In genomic region chr9:109896253-109897150, GRCm38 (mm10) we compare ENCODE assay signal across 11 mouse cellular contexts. TPM values are rescaled to one million over a fixed set of nuclear protein-coding genes. Genes with fewer than 3 reads are reported as not detected.
DNase-seq lines count a peak whose midpoint lies in the region; ATAC-seq and TF ChIP-seq lines count a peak whose summit lies in the region.
"Had no signal": no experiment of that assay in that cellular context is flagged by ENCODE, and none has a peak within 500 bp of the region (broad histone marks: within the 10 kb centered on the region; RNA-seq: fewer than 3 reads in every experiment).

No protein-coding gene starts in this region.

- no peak overlapping the region for H3K4me2 ChIP-seq in liver, embryonic 15.5 days

- H3K9me3 ChIP-seq in ES-E14 (ENCODE audit: control insufficient read depth, insufficient read depth, low read depth, low read length), result no peaks in the 10 kb centered on the region
- no peaks in the 10 kb centered on the region for H3K9me3 ChIP-seq in liver, embryonic 15.5 days (replicated peaks)

- ATAC-seq in liver, embryonic 15.5 days (ENCODE audit: insufficient read depth), result no peak

- no peak overlapping the region for H3K4me3 ChIP-seq in ES-E14 (ENCODE audit: insufficient read depth in 1 of 2, low read depth in 1 of 2, low read length in 2 of 2, poor library complexity in 1 of 2, severe bottlenecking in 1 of 2)
- no peak overlapping the region for H3K4me3 ChIP-seq in liver, embryonic 15.5 days (replicated peaks)
- H3K4me3 ChIP-seq: erythroblast, embryonic 14.5 days had no signal

- intact Hi-C loops in heart, postnatal 25 days (cut with DNase I), result no loop called here

- WGBS in liver, embryonic 15.5 days (ENCODE audit: insufficient replicate concordance), result 68% methylated on average over 8 of the region's 8 CpGs

- H3K4me1 ChIP-seq in ES-E14 (ENCODE audit: control insufficient read depth in 2 of 2, insufficient read depth in 2 of 2, low read length in 2 of 2, poor library complexity in 1 of 2), result peaks cover 2 to 25% of the 10 kb centered on the region in 2 experiments; a peak in 3 of 4 replicates
- H3K4me1 ChIP-seq in liver, embryonic 15.5 days (replicated peaks), result peaks cover 15% of the 10 kb centered on the region; the same call in 1 of the 2 replicates

- no peaks in the 10 kb centered on the region for H3K27me3 ChIP-seq in liver, embryonic 15.5 days

- in situ Hi-C loops in ES-E14 (cut with MboI; ENCODE audit: low sequenced_read_pairs in 2 of 2, unreplicated experiment in 2 of 2), result loop anchor here (10.0 to 25.0 kb wide), 2 partner anchors 178 to 191 kb away; no protein-coding TSS in a partner anchor

- no peak overlapping the region for H3K27ac ChIP-seq in ES-E14 (ENCODE audit: insufficient read depth, low read depth, low read length, poor library complexity, severe bottlenecking)
- peak overlapping the region; percentile 33 for H3K27ac ChIP-seq in liver, embryonic 15.5 days (replicated peaks)

- peaks cover 24% of the 10 kb centered on the region for H3K36me3 ChIP-seq in ES-E14 (ENCODE audit: control insufficient read depth, insufficient read depth, low read length, poor library complexity, severe bottlenecking)
- H3K36me3 ChIP-seq in liver, embryonic 15.5 days (replicated peaks), result peaks cover 40% of the 10 kb centered on the region

- peak; percentile 23 to 31 for DNase-seq in heart, adult 9 months (ENCODE audit: low spot score in 2 of 2)
- DNase-seq in heart, postnatal 25 days (ENCODE audit: low spot score), result no peak
- DNase-seq in ES-E14 (ENCODE audit: low read depth, low spot score), result no peak
- DNase-seq in gastrocnemius, postnatal 25 days, result peak; percentile 75
- DNase-seq in thymus, adult 18-20 months, result no peak
- DNase-seq in ovary, adult 18-20 months (ENCODE audit: low spot score), result no peak
- DNase-seq: adrenal gland, postnatal 14 days had no signal

- no peak overlapping the region for H3K9ac ChIP-seq in ES-E14 (ENCODE audit: insufficient read depth, low read depth, low read length, poor library complexity, severe bottlenecking)
- H3K9ac ChIP-seq in liver, embryonic 15.5 days, result no peak overlapping the region

TF ChIP-seq in ES-E14, 5 proteins besides CTCF, POLR2A, EP300 and RAD21:
- TF ChIP-seq HCFC1 (IDR thresholded peaks at IDR 0.05; ENCODE audit: borderline replicate concordance, insufficient read depth, low read length) (no peak), ZNF384 (IDR thresholded peaks at IDR 0.05; ENCODE audit: low read depth, low read length) (peak; percentile 68; the same call in 1 of the 2 replicates)

RNA-seq across cellular contexts. Expression of gene Cdc25a, which starts 21.1 kb away (rescaled TPM):
- 1 to 10 TPM; 5.1 to 6.1 TPM for total RNA-seq in heart, postnatal 25 days (2021)
- total RNA-seq in ES-E14 (2012; rRNA removed), result 48.5 and 58.3 TPM in 2 replicates
- total RNA-seq in gastrocnemius, postnatal 25 days (2021), result 1 to 10 TPM; 3.6 to 3.7 TPM
- 12.7 and 13.3 TPM in 2 replicates for polyA plus RNA-seq in liver, embryonic 15.5 days (2015; fragmentation: Nextera tagmentation; extraction: Ambion mirVana)

RNA-seq across cellular contexts. Expression of gene Map4, which starts 34.8 kb away (rescaled TPM):
- 100 to 1,000 TPM; 283 TPM for total RNA-seq in heart, postnatal 25 days (2021)
- total RNA-seq in ES-E14 (2012; rRNA removed), result 56.7 and 61.4 TPM in 2 replicates
- 100 to 1,000 TPM; 426 to 444 TPM for total RNA-seq in gastrocnemius, postnatal 25 days (2021)
- 11.9 and 12.7 TPM in 2 replicates for polyA plus RNA-seq in liver, embryonic 15.5 days (2015; fragmentation: Nextera tagmentation; extraction: Ambion mirVana)

RNA-seq across cellular contexts. Expression of gene Camp, which starts 47.1 kb away (rescaled TPM):
- total RNA-seq in heart, postnatal 25 days (2021), result not detected
- not detected in 2 replicates for total RNA-seq in ES-E14 (2012; rRNA removed)
- total RNA-seq in gastrocnemius, postnatal 25 days (2021), result not detected
- 281 and 299 TPM in 2 replicates for polyA plus RNA-seq in liver, embryonic 15.5 days (2015; fragmentation: Nextera tagmentation; extraction: Ambion mirVana)
- total RNA-seq: left cerebral cortex, postnatal 10 days; monocyte, adult 5-6 weeks had no signal

Comparison
In these comparisons a context has a peak if more than half of its experiments do, and no peak if none do; other contexts are left out.
1. DNase-seq: peak in heart, adult 9 months (2 of 2) and gastrocnemius, postnatal 25 days (single experiment); none in heart, postnatal 25 days (single experiment), ES-E14 (single experiment), thymus, adult 18-20 months (0 of 2) and ovary, adult 18-20 months (single experiment).